In the genomic region with DNA sequence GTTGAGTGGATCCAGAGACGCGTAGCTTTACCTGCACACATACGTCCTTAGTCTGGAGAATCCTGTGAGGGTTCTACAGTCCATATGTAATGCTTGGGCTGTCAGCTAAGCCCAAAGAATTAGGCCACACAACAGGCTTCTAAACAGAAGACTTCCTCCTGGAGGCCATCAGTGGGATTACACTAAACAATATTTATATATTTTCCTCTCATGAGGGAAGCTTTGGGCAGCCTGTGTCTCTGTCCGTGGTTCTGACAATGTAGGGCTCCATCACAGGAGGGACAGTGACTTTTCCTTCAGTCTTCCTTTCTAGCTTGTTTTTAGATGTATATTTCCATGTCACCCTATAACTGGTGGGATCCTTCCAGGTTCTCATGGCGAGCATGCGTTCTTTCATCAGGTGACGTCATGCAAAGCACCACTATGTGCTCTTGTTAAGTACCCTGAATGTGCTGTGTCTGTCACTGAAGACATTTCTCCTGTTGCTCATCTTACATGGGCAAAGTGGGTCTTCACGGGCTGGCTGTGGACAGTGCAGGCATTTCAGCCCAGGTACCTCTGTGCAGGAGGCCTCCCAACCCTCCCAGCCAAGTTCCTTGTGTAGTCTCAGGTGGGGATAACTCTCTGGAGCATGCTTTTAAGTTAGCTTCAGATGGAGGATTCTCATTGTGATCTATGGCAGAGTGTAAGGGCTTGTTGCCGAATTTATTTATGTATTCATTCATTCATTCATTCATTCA, we compare ENCODE assay signal across 8 mouse cellular contexts.
A peak's percentile ranks its signal among the peaks of the same experiment; 100 is the strongest.
DNase-seq lines count a peak whose midpoint lies in the region; ATAC-seq lines count a peak whose summit lies in the region.

No protein-coding gene starts in this region.

- no peaks in the 10 kb centered on the region for H3K4me1 ChIP-seq in kidney, embryonic 16.5 days (ENCODE audit: insufficient read depth, low read length)

- H3K9ac ChIP-seq in kidney, embryonic 16.5 days (replicated peaks; ENCODE audit: low read length), result no peak overlapping the region

- no peaks in the 10 kb centered on the region for H3K36me3 ChIP-seq in kidney, embryonic 16.5 days (ENCODE audit: insufficient read depth, low read length)

- H3K27me3 ChIP-seq in kidney, embryonic 16.5 days (ENCODE audit: insufficient read depth, low read length), result no peaks in the 10 kb centered on the region

- WGBS in kidney, embryonic 16.5 days, result 87% methylated on average over 9 of the region's 9 CpGs

- H3K4me3 ChIP-seq in kidney, embryonic 16.5 days (ENCODE audit: low read length), result no peak overlapping the region

- no peak for ATAC-seq in kidney, embryonic 16.5 days (ENCODE audit: low FRiP score, low TSS enrichment)

- no peak overlapping the region for H3K27ac ChIP-seq in kidney, embryonic 16.5 days (ENCODE audit: low read length)

- DNase-seq in cerebellum, adult 9-10 months, result peak; percentile 63
- no peak for DNase-seq in cerebellum, adult 8-10 months
- peak; percentile 22 for DNase-seq in kidney, postnatal 14 days
- DNase-seq in R1 (ENCODE audit: low read depth, low spot score), result peak; percentile 78
- peak; percentile 60 to 61 for DNase-seq in kidney, postnatal 4 days
- DNase-seq in frontal cortex, postnatal 14 days (ENCODE audit: low spot score in 2 of 2), result no peak
- DNase-seq in ovary, postnatal 10 days (ENCODE audit: low spot score), result no peak

- no peaks in the 10 kb centered on the region for H3K9me3 ChIP-seq in kidney, embryonic 16.5 days (ENCODE audit: low read length)

- no peak overlapping the region for H3K4me2 ChIP-seq in kidney, embryonic 16.5 days (replicated peaks; ENCODE audit: low read depth, low read length)

Comparison
In these comparisons a context has a peak if more than half of its experiments do, and no peak if none do; other contexts are left out.
1. DNase-seq: peak in cerebellum, adult 9-10 months (single experiment), kidney, postnatal 14 days (single experiment), R1 (single experiment) and kidney, postnatal 4 days (2 of 2); none in cerebellum, adult 8-10 months (single experiment), frontal cortex, postnatal 14 days (0 of 2) and ovary, postnatal 10 days (single experiment).